Mouse (Mus musculus) urinary bladder, postnatal 4 days (tissue): Measurements from ENCODE around the gene Doc2b.

Experiments
- DNase-seq, 2 experiments: peaks; one replicate each; pipeline ENCODE4 v3.0.0; 2021 to 2022; ENCODE audit warnings: low spot score in 2 of 2

Gene Doc2b

DNA sequence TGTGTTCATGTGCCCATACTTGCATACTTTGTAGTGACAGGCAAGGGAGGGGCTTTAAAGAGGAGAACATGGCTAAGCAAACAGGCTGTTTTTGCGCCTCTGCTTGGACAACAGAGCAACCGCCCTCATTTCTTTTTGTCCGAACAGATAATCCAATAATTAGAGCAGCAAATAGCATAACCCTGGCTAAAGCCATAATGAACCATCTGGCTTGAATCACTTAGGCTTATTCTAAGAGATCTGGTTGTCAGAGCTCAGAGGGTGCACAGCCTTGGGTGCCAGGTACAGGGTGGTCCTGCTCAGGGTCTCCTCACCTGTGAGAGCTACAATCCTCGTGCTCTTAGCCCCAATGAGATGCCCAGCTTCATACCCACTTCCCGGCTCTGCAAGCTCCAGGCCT lies 2.5 kb downstream of the Doc2b start:
- DNase-seq = no peak

DNA sequence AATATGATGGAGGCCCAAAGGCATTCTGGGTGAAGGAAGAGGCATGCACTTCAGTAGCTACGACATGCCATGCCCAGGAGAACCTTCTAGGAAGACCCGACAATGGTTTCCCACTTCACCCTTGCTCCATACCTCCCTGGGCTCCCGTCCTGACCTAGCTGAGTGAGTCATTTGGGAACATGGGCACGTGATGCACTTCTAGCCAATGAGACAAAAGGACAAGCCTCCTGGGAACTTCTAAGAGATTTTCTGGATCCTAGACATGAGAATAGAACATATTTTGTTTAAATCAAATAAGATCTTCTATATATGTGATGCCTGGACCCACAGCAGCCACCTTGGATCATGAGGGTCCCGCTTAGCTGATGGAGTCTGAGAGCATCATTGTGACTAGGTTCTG lies 3.3 kb downstream of the Doc2b start:
- no peak for DNase-seq

DNA sequence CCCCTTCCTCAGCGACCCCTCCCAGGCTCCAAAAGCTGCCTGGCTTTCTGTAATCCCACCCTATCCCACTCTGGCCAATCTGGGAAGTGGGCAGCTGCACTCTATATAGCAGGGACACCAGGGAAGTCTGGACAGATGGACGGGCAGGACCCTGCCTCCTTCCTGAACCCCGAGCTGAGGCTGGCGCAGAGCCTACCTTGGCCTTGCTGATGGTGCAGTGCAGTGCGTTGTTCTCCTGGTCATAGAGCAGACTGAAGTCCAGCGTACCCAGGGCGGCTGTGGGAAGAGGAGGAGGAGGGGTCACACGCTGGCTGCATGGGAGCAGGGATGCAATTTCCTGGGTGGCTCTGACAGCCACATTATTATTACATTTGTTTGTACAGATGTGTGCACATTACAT lies 10.0 kb downstream of the Doc2b start:
- DNase-seq = no peak

DNA sequence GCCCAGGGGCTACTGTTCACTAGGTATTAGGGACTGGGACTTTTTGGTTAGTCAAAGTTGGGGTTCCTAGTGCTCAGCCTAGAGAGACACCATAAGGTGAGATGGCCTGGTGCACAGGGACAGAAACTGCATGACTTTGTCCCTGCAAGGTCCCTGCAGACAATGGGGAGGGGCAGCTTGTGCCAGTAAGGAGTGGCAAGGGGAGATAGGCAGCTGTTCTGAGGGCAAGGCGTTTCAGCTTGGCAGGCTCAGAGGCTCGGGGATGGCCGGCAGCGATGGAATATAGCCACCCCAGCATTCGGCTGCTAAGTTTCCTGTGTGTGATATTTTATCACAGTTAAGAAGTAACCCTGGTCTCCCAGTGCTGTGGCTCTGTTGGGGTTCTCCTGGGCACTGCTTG lies 12.1 kb downstream of the Doc2b start:
- no peak for DNase-seq

DNA sequence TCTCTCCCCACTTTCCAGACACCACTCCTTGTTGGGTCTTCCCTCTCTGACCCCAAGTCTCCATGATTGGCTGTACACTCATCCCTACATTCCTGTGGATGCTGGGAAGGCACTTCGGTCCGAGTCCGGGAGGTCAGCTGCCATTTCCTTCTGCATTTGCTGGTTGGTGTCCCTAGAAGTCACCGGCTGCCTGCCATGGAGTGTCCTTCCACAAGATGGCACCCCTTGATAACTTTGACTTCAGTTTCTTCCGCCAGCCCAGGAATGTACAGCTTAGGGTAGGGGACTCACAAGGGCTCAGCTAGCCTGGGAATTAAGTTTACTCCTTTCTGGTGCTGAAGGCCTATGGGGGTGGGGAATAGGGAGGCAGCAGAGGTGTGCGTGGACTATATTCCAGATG lies 13.9 kb downstream of the Doc2b start:
- peak in 1 of 2 experiments; percentile 56 for DNase-seq

DNA sequence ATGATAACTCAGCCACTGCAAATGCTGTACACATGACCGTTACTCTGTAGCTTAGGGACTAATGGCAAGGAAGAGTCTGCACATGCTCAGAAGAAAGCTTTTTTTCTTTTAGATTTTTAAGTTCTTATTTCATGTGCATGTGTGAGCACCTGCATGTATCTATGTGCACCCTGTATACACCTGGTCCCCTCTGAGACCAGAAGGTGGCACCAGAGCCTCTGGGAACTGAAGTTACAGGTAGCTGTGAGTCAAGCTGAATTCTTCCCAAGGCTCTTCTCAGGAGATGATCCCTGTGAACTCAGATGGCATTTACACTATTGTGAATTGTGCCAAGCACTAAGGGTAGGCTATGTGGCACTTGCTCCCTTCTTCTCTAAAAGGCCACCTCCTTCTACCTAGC lies 19.9 kb downstream of the Doc2b start:
- no peak for DNase-seq

DNA sequence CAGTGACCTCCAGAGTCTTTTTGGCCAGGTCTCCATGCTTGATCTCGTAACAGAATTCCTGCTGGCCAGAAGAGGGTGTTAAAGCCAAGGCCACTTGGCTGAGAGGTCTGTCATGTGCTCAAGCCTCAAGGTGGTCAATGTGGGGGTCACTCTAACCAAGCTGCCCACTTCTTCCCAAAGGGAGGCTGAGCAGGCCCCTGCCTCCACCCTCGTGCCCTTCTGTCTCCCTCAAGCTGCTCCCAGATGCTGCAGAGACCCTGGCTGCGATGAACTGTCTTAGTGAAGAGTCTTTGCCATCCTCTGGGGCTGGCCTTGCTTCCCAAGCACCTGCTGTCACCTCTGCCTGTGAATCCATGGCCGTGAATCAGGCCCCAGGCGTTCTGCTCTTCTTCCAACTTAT lies 23.3 kb downstream of the Doc2b start:
- DNase-seq = no peak

DNA sequence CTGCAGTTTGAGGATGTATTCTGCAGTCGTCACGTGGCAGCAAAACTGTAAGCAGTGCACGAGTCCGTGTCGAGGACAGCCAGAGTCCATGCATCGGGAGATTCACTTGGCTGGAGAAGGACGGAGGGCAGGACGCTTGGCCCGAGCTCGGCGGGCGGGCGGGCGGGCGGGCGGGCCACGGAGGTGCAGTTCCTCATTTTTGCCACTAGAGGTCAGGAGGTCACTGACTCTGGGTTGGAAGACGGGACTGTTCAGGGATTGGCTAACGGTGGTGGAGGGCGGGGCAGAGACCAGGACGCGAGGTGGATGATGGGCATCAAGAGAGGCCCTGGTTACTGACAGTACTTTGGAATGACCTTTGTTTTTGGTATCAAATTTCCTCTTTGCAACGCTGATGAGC lies 26.6 kb downstream of the Doc2b start:
- DNase-seq = peak; percentile 83 to 89

DNA sequence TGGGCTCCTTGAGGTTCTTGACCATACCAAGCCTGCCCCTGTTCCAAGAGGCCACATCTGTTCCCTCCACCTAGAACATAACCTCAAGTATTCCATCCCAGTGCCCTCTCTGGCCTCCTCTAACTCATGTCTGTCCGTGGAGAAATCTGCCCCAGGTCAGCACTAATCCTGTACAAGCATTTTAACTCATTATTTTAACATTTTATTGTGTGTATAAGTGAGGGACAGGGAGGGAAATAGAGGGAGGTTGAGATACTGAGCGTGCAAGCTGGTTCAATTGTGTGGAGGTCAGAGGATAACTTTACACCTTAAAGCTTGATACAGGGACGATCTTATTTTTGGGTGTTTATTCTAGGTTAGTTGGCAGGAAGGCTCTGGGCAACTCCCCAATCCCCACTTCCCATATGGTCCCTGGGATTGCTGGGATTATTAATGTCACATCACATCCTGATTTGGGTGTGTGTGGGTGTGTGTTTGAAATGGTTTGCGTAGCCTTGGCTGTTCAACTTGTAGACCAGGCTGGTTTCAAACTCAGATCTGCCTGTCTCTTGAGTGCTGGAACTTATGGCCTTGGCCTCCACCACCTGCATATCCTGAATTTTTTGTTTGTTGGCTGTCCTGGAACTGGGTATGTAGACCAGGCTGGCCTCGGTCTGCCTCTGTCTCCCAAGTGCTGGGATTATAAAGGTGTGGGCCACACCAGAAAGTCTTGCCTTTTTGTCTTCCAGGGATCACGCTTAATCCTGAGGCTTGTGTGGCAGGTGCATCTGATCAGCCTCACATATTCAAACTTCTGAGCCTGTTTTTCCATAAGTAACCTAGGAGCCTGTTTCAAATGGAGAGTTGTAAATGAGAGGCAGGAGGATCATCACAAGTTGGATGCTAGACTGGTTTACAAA lies 27.5 kb downstream of the Doc2b start:
- no peak for DNase-seq

DNA sequence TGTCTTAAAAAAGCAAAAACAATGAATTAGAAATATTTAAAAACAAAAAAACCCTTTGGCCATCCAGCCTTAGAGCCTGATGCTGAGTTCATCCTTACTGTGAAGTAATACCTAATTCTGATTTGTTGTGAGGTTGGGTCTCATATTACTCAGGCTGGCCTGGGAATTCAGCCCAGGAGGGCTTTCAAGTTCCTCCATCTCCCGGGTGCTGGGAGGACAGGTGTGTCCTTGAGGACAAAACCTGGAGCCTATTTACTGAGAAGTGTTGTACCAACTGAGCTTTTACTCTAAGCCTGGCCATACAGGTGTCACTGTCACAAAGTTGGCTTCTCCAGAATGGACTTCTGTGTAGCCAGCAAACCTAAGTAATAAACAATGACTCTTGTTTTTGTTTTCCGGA lies 28.8 kb downstream of the Doc2b start:
- DNase-seq = no peak

DNA sequence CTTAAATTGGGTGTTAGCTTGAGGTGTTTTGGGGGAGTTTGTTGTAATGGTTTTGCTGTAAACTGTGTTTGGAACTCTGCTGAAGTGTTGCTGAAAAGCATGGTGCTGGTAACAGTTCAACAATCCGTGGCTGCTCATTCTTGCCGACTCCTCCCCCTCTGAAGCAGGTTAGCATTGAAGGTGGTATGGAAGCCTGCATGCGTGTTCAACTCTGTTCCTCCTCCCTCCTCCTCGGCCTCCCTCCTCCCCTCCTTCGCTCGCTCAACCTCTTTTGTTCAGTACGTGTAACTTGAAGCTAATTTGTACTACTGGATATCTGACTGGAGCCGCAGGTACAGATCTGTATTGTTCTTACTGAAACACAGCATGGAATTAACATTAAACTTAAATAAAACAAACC lies 30.7 kb downstream of the Doc2b start:
- DNase-seq = no peak

DNA sequence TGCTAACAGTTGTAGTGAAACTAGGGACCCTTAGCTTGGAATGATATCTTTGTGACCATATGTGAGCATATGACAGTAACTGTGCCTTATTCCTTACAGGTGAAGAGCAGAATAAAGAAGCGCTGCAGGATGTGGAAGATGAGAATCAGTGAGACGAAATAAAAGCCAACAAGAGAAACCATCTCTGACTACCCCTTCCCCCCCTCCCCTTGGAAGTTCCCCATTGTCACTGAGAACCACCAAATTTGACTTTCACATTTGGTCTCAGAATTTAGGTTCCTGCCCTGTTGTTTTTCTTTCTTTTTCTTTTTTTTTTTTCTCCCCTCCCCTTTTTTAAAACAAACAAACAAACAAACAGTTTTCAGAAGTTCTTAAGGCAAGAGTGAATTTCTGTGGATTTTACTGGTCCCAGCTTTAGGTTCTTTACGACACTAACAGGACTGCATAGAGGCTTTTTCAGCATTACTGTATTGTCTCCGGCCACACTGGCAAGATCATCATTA lies 31.3 kb downstream of the Doc2b start:
- DNase-seq = no peak

DNA sequence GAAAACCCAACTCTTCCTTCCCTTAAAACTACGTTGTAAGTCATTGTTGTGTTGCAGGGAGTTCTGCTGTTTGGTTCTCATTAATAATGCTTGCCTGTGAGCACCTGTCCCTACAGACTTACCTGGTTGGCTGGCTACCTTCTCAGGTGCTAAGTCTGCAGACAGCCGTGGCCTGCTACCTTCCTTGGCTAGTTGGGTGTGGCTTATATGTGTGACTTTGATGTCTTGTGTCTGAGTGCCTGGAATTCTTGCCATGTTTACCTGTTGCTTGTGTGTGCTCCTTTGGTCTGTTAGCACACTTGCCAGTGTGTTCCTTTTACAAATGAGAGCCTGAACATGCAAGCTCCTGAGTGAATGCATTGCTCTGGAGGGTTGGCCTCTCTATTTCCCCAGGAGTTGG lies 33.1 kb downstream of the Doc2b start:
- no peak for DNase-seq

DNA sequence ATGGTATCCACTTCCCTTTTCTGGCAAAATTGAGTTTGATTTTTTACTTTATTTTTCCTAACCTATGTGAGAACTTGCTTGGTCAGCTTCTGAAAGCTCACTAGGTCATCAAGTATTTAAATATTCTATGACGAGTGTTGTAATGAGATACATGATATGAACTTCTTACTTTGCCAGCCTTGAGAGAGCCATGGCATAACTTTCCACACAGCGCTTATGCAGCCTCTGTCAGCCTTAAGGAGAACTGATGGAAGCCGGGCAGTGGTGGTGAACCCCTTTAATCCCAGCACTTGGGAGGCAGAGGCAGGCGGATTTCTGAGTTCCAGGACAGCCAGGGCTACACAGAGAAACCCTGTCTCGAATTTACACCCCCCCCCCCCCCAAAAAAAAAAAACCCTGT lies 35.1 kb downstream of the Doc2b start:
- no peak for DNase-seq

DNA sequence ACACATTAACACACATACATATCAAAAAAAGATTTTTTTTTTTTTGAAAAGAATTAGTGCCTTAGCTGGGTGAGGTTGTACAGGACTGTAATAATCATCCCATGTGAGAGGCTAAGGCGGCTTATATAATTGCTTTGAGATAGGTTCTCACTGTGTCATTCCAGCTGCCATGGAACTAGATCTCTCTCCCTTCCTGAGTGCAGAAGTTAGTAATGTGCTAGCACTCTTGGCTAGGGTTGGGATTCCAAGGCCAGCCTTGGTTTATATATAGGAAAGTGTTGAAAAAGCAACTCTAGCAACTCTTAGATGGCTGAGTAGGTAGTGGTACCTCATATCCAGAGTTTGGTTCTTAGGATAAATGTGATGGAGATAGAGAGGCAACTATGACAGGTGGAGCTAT lies 37.3 kb downstream of the Doc2b start:
- no peak for DNase-seq

DNA sequence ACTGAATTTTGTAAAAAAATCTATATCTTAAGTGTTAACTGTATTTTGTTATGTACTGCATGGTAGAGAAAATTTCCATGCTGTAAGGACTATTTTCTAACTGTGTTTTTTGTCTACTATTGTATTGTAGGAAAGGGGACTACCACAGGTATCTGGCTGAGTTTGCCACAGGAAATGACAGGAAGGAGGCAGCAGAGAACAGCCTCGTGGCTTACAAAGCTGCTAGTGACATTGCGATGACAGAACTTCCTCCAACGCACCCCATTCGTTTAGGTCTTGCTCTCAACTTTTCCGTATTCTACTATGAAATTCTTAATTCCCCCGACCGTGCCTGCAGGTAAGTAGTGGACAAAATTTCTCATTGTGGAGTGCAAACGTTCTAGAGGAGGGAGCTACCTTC lies 39.2 kb downstream of the Doc2b start:
- DNase-seq = no peak

DNA sequence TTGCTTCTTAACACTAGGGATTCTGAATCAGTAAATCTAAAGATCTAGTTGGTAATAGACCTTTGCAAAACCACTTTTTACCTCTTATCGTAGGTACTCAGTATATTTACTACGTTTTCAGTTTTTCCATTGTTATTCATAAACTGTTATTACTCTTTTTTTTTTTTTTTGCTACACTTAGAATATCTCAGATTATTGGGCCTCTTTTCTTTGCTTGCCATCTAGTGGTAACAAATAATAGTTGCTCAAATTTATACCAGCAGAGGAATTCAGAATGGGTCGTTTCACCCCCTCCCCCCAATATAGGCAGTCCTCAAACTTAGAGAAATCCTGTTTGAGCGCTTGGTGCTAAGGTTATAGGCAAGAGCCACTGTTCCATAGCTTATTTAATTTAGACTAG lies 44.8 kb downstream of the Doc2b start:
- DNase-seq = no peak

DNA sequence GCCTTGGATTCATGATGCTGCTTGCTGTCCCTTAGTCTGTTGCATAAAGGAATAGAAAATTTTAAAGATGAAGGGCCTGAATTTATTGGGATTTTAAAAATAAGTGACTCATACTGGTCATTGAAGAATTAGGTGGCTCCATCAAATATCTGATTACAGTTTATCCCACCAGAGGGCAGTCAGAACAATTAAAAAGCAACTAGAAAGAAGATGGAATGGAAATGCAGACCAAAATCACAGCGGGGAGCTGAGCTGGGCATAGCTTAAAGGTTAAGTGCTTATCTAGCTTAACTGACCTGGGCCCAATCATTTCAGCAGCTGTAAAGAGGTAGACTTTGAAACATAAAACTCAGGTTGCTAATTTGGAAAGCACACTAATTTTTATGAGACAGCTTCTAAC lies 45.3 kb downstream of the Doc2b start:
- no peak for DNase-seq

DNA sequence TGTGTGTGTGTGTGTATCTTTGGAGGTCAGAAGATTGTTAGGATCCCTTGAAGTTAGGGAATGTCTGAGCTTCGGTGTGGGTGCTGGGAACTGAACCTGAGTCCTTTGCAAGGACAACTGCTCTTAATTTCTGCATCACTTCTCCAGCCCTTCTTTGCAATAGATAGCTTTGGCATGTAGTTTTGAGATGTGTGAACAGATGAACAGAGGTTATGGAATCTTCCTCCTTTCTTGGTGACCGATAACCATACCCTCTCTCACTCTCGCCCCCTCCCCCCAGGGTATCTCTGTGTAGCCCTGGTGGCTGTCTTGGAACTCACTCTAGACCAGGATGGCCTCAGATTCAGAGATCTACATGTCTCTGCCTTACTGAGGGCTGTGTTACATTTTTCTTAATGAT lies 51.1 kb downstream of the Doc2b start:
- no peak for DNase-seq

DNA sequence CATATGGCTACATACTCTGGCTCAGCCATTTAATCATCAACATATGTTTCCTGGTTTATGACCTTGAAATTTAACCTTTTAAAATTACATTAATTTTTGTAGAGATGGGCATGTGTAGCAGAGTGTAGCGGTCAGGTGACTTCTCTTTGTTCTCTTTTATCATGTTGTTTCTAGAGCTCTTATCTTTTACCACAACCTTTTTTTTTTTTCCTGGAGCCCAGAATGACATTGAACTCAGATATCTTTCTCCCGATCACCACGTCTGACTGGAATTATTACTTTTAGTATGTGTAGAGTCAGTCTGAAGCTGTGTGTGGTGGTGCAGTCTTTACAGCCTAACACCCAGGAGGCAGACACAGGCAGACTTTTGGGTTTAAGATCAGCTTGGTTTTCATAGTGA lies 54.2 kb downstream of the Doc2b start:
- DNase-seq = no peak

DNA sequence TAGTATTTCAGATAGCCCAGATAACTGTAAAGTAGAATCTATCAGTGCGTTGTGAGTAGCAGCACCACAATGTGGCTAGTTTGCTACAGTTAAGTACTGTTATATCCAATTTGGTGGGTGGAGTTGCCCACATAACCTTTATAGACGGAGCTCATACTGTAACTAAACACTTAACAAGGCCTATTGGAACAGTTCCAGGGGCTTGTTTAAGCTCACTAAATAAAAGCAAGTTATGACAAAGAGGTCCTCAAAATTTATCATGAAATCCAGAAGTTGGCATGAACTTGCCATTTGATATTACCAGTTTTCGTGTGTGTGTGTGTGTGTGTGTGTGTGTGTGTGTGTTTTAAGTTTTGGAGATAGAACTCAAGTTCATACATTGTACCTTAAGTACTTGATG lies 55.6 kb downstream of the Doc2b start:
- no peak for DNase-seq

DNA sequence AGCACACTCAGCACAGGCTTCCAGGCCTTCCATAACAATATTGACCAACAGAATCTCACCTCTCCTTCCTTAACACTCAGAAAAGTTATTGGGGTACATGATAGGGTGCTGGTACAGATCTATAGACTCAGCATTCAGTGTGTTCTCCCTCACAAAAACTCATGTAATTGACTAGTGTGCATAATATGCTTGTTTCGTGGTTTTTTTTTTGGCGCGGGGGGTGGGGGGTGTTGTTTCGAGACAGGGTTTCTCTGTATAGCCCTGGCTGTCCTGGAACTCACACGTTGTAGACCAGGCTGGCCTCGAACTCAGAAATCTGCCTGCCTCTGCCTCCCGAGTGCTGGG lies 57.4 kb downstream of the Doc2b start:
- DNase-seq = no peak

DNA sequence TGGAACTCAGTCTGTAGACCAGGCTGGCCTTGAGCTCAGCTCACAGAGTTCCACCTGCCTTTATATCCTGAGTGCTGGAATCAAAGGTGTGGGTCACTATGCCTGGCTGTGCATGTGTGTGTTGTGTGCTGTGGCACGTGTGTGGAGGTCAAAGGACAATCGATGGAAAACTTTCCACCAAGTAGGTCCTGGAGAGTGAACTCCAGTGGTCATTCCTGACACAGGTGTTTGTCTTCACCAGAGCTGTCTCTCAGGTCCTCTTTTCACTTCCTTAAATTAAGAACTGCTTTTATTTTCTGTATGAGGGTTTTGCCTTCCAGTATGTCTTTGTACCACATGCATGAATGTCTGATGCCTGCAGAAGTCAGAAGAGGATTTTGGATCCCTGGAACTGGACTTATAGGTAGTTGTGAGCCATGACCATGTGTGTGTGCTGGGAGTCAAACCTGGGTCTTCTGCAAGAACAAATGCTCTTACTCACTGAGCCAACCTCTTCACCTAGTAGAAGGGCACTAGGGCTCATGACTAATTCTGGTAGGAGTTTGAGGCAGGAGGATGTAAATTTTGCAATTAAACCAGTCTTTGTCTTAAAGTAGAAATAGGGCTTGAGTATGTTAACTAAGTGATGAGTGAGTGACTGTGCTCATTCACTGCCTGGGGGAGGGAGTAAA lies 57.9 kb downstream of the Doc2b start:
- no peak for DNase-seq
